Mouse (Mus musculus): ENCODE data around the gene Hspa1a.

GRCm38 (mm10) chr17:34955884-34956283, 16.1 kb downstream of the Hspa1a start:
- TF ChIP-seq GATA1 (IDR thresholded peaks at IDR 0.05; ENCODE audit: borderline replicate concordance, low read length) (no peak), CTCF (IDR thresholded peaks at IDR 0.05; ENCODE audit: low read depth, low read length) (no peak), TAL1 (conservative IDR thresholded peaks at IDR 0.05; ENCODE audit: low read depth, low read length) (no peak)
